Mouse (Mus musculus): ENCODE measurements at regions not wholly inside any gene's neighbourhood (a gene's known extent, or its start where the extent isn't known, plus 50 kb on each side); places are given as distances from the start of the nearest gene placed in this dataset.
"Not testable (repeated sequence)": the region's sequence is repeated elsewhere in the genome, so short reads cannot be mapped to it uniquely, and the experiment has no call there.

GRCm38 (mm10) chr13:5317941-5318856, 543.1 kb upstream of the Klf6 start:
- DNase-seq, result no peak
- intact Hi-C loops (cut with DNase I), result loop anchor here (10.0 kb wide), 2 partner anchors 117 to 547 kb away; partner anchors contain the start of gene Klf6
- Histone ChIP-seq H3K4me3 (no peak overlapping the region), H3K27ac (no peak overlapping the region)
- no peak for TF ChIP-seq CTCF (IDR thresholded peaks at IDR 0.05)

GRCm38 (mm10) chr13:5345712-5346111, 515.6 kb upstream of the Klf6 start:
- H3K27ac ChIP-seq, result peak overlapping the region; percentile 67
- intact Hi-C loops (cut with DNase I), result no loop called here
- no peak overlapping the region for H3K4me3 ChIP-seq
- no peak for TF ChIP-seq CTCF (IDR thresholded peaks at IDR 0.05)
- DNase-seq, result no peak

- H3K27ac ChIP-seq, result peak overlapping the region; percentile 77
- no peak overlapping the region for H3K4me3 ChIP-seq
- DNase-seq, result peak; percentile 24
- intact Hi-C loops (cut with DNase I), result no loop called here
- no peak for TF ChIP-seq CTCF (IDR thresholded peaks at IDR 0.05)
Measured at GRCm38 (mm10) chr13:5347503-5348469, 513.5 kb upstream of the Klf6 start.

GRCm38 (mm10) chr13:5367058-5367797, 494.1 kb upstream of the Klf6 start:
- intact Hi-C loops (cut with DNase I), result no loop called here
- TF ChIP-seq CTCF (IDR thresholded peaks at IDR 0.05), result no peak
- H3K27ac ChIP-seq, result no peak overlapping the region
- DNase-seq, result no peak
- H3K4me3 ChIP-seq, result no peak overlapping the region

GRCm38 (mm10) chr13:5370007-5370406, 491.3 kb upstream of the Klf6 start:
- intact Hi-C loops (cut with DNase I), result no loop called here
- H3K27ac ChIP-seq, result no peak overlapping the region

GRCm38 (mm10) chr13:5373191-5373590, 488.1 kb upstream of the Klf6 start:
- Histone ChIP-seq H3K27ac (no peak overlapping the region; the same call in 1 of the 2 replicates), H3K4me3 (no peak overlapping the region)
- TF ChIP-seq CTCF (IDR thresholded peaks at IDR 0.05), result no peak
- no peak for DNase-seq
- intact Hi-C loops (cut with DNase I), result no loop called here

More at GRCm38 (mm10) chr13:5370007-5370406, 491.3 kb upstream of the Klf6 start:
- no peak overlapping the region for H3K4me3 ChIP-seq
- no peak for TF ChIP-seq CTCF (IDR thresholded peaks at IDR 0.05)
- no peak for DNase-seq

- TF ChIP-seq CTCF (IDR thresholded peaks at IDR 0.05), result no peak
- Histone ChIP-seq H3K27ac (no peak overlapping the region), H3K4me3 (no peak overlapping the region)
- DNase-seq, result no peak
- intact Hi-C loops (cut with DNase I), result no loop called here
Measured at GRCm38 (mm10) chr13:5408226-5408804, 453.0 kb upstream of the Klf6 start.

- intact Hi-C loops (cut with DNase I), result no loop called here
- Histone ChIP-seq H3K27ac (no peak overlapping the region), H3K4me3 (no peak overlapping the region)
- TF ChIP-seq CTCF (IDR thresholded peaks at IDR 0.05), result no peak
- no peak for DNase-seq
Measured at GRCm38 (mm10) chr13:5412052-5412451, 449.2 kb upstream of the Klf6 start.

- intact Hi-C loops (cut with DNase I); H3K27ac ChIP-seq; H3K4me3 ChIP-seq; DNase-seq: not testable (repeated sequence)
Measured at GRCm38 (mm10) chr13:5413009-5413408, 448.3 kb upstream of the Klf6 start.

- H3K4me3 ChIP-seq, result no peak overlapping the region
- H3K27ac ChIP-seq, result peak overlapping the region; percentile 76
- intact Hi-C loops (cut with DNase I), result no loop called here
- DNase-seq, result peak; percentile 56
- TF ChIP-seq CTCF (IDR thresholded peaks at IDR 0.05), result no peak
Measured at GRCm38 (mm10) chr13:5424110-5424509, 437.2 kb upstream of the Klf6 start.

- no peak for DNase-seq
- Histone ChIP-seq H3K4me3 (no peak overlapping the region), H3K27ac (peak overlapping the region; percentile 76; the same call in 1 of the 2 replicates)
- intact Hi-C loops (cut with DNase I), result no loop called here
- TF ChIP-seq CTCF (IDR thresholded peaks at IDR 0.05), result no peak
Measured at GRCm38 (mm10) chr13:5425491-5426232, 435.6 kb upstream of the Klf6 start.

All from gastrocnemius, adult 2 months (tissue).